Mouse (Mus musculus): ENCODE measurements at regions not wholly inside any gene's neighbourhood (a gene's known extent, or its start where the extent isn't known, plus 50 kb on each side); places are given as distances from the start of the nearest gene placed in this dataset.

GRCm38 (mm10) chr11:50547776-50548175 lies 54.1 kb upstream of the Adamts2 start:
- Histone ChIP-seq H3K4me3 (ENCODE audit: low read depth, low read length) (no peak overlapping the region), H3K9ac (ENCODE audit: low read length) (no peak overlapping the region), H3K9me3 (ENCODE audit: control insufficient read depth, low read length) (no peaks in the 10 kb centered on the region), H3K27me3 (ENCODE audit: control insufficient read depth, insufficient read depth, low read length) (no peaks in the 10 kb centered on the region), H3K4me1 (ENCODE audit: control insufficient read depth, insufficient read depth, low read length) (no peaks in the 10 kb centered on the region), H3K27ac (ENCODE audit: low read depth, low read length) (no peak overlapping the region), H3K36me3 (ENCODE audit: control insufficient read depth, insufficient read depth, low read length) (no peaks in the 10 kb centered on the region), H3K4me2 (no peak overlapping the region)
- DNase-seq (ENCODE audit: low spot score, missing footprints): no peak
- 88% methylated on average over 2 of the region's 2 CpGs for WGBS
- no peak for ATAC-seq (ENCODE audit: low FRiP score)

GRCm38 (mm10) chr11:50546456-50547144 lies 55.3 kb upstream of the Adamts2 start:
- Histone ChIP-seq H3K9me3 (ENCODE audit: control insufficient read depth, low read length) (no peaks in the 10 kb centered on the region), H3K27ac (ENCODE audit: low read depth, low read length) (no peak overlapping the region)
- DNase-seq (ENCODE audit: low spot score, missing footprints): no peak

GRCm38 (mm10) chr11:50545421-50545820 lies 56.5 kb upstream of the Adamts2 start:
- WGBS: 90% methylated on average over 6 of the region's 6 CpGs
- ATAC-seq (ENCODE audit: low FRiP score): no peak
- no peak overlapping the region for H3K4me2 ChIP-seq

More at GRCm38 (mm10) chr11:50546456-50547144, 55.3 kb upstream of the Adamts2 start:
- no peaks in the 10 kb centered on the region for H3K36me3 ChIP-seq (ENCODE audit: control insufficient read depth, insufficient read depth, low read length)
- WGBS: 90% methylated on average over 11 of the region's 11 CpGs
- no peaks in the 10 kb centered on the region for H3K27me3 ChIP-seq (ENCODE audit: control insufficient read depth, insufficient read depth, low read length)
- H3K9ac ChIP-seq (ENCODE audit: low read length): no peak overlapping the region
- H3K4me1 ChIP-seq (ENCODE audit: control insufficient read depth, insufficient read depth, low read length): no peaks in the 10 kb centered on the region
- H3K4me2 ChIP-seq: no peak overlapping the region
- ATAC-seq (ENCODE audit: low FRiP score): no peak
- H3K4me3 ChIP-seq (ENCODE audit: low read depth, low read length): no peak overlapping the region

GRCm38 (mm10) chr11:50540136-50540535 lies 61.7 kb upstream of the Adamts2 start:
- Histone ChIP-seq H3K27ac (ENCODE audit: low read depth, low read length) (no peak overlapping the region), H3K4me3 (ENCODE audit: low read depth, low read length) (no peak overlapping the region), H3K27me3 (ENCODE audit: control insufficient read depth, insufficient read depth, low read length) (no peaks in the 10 kb centered on the region), H3K4me1 (ENCODE audit: control insufficient read depth, insufficient read depth, low read length) (no peaks in the 10 kb centered on the region), H3K9ac (ENCODE audit: low read length) (no peak overlapping the region), H3K9me3 (ENCODE audit: control insufficient read depth, low read length) (no peaks in the 10 kb centered on the region), H3K4me2 (no peak overlapping the region), H3K36me3 (ENCODE audit: control insufficient read depth, insufficient read depth, low read length) (no peaks in the 10 kb centered on the region)
- WGBS: 85% methylated on average over 11 of the region's 11 CpGs
- DNase-seq (ENCODE audit: low spot score, missing footprints) (no peak), ATAC-seq (ENCODE audit: low FRiP score) (no peak)

More at GRCm38 (mm10) chr11:50545421-50545820, 56.5 kb upstream of the Adamts2 start:
- Histone ChIP-seq H3K4me1 (ENCODE audit: control insufficient read depth, insufficient read depth, low read length) (no peaks in the 10 kb centered on the region), H3K9me3 (ENCODE audit: control insufficient read depth, low read length) (no peaks in the 10 kb centered on the region), H3K27me3 (ENCODE audit: control insufficient read depth, insufficient read depth, low read length) (no peaks in the 10 kb centered on the region), H3K4me3 (ENCODE audit: low read depth, low read length) (no peak overlapping the region), H3K36me3 (ENCODE audit: control insufficient read depth, insufficient read depth, low read length) (no peaks in the 10 kb centered on the region), H3K27ac (ENCODE audit: low read depth, low read length) (no peak overlapping the region), H3K9ac (ENCODE audit: low read length) (no peak overlapping the region)
- no peak for DNase-seq (ENCODE audit: low spot score, missing footprints)

- Histone ChIP-seq H3K9me3 (ENCODE audit: control insufficient read depth, low read length) (no peaks in the 10 kb centered on the region), H3K9ac (ENCODE audit: low read length) (no peak overlapping the region), H3K4me2 (no peak overlapping the region), H3K27me3 (ENCODE audit: control insufficient read depth, insufficient read depth, low read length) (no peaks in the 10 kb centered on the region), H3K36me3 (ENCODE audit: control insufficient read depth, insufficient read depth, low read length) (no peaks in the 10 kb centered on the region), H3K4me3 (ENCODE audit: low read depth, low read length) (no peak overlapping the region), H3K27ac (ENCODE audit: low read depth, low read length) (no peak overlapping the region), H3K4me1 (ENCODE audit: control insufficient read depth, insufficient read depth, low read length) (no peaks in the 10 kb centered on the region)
- ATAC-seq (ENCODE audit: low FRiP score) (no peak), DNase-seq (ENCODE audit: low spot score, missing footprints) (no peak)
- 66% methylated on average over 2 of the region's 2 CpGs for WGBS
Observed at GRCm38 (mm10) chr11:50534266-50534665, 67.6 kb upstream of the Adamts2 start.

GRCm38 (mm10) chr11:50527923-50528322 lies 74.0 kb upstream of the Adamts2 start:
- 77% methylated on average over 5 of the region's 5 CpGs for WGBS
- H3K9ac ChIP-seq (ENCODE audit: low read length): no peak overlapping the region
- no peaks in the 10 kb centered on the region for H3K36me3 ChIP-seq (ENCODE audit: control insufficient read depth, insufficient read depth, low read length)
- H3K27ac ChIP-seq (ENCODE audit: low read depth, low read length): no peak overlapping the region
- ATAC-seq (ENCODE audit: low FRiP score) (no peak), DNase-seq (ENCODE audit: low spot score, missing footprints) (no peak)
- H3K27me3 ChIP-seq (ENCODE audit: control insufficient read depth, insufficient read depth, low read length): no peaks in the 10 kb centered on the region
- no peak overlapping the region for H3K4me2 ChIP-seq
- H3K4me3 ChIP-seq (ENCODE audit: low read depth, low read length): no peak overlapping the region
- H3K9me3 ChIP-seq (ENCODE audit: control insufficient read depth, low read length): no peaks in the 10 kb centered on the region
- H3K4me1 ChIP-seq (ENCODE audit: control insufficient read depth, insufficient read depth, low read length): no peaks in the 10 kb centered on the region

GRCm38 (mm10) chr11:50520162-50520561 lies 81.7 kb upstream of the Adamts2 start:
- WGBS: 78% methylated on average over 9 of the region's 9 CpGs

GRCm38 (mm10) chr11:50507882-50508281 lies 77.0 kb upstream of the Rufy1 start:
- no peaks in the 10 kb centered on the region for H3K27me3 ChIP-seq (ENCODE audit: control insufficient read depth, insufficient read depth, low read length)
- H3K27ac ChIP-seq (ENCODE audit: low read depth, low read length): no peak overlapping the region
- no peak overlapping the region for H3K4me2 ChIP-seq
- no peak for DNase-seq (ENCODE audit: low spot score, missing footprints)
- H3K9me3 ChIP-seq (ENCODE audit: control insufficient read depth, low read length): no peaks in the 10 kb centered on the region
- ATAC-seq (ENCODE audit: low FRiP score): no peak
- H3K4me3 ChIP-seq (ENCODE audit: low read depth, low read length): no peak overlapping the region
- no peak overlapping the region for H3K9ac ChIP-seq (ENCODE audit: low read length)
- no peaks in the 10 kb centered on the region for H3K36me3 ChIP-seq (ENCODE audit: control insufficient read depth, insufficient read depth, low read length)
- H3K4me1 ChIP-seq (ENCODE audit: control insufficient read depth, insufficient read depth, low read length): peaks cover 15% of the 10 kb centered on the region
- 75% methylated on average over 5 of the region's 5 CpGs for WGBS

More at GRCm38 (mm10) chr11:50520162-50520561, 81.7 kb upstream of the Adamts2 start:
- Histone ChIP-seq H3K36me3 (ENCODE audit: control insufficient read depth, insufficient read depth, low read length) (no peaks in the 10 kb centered on the region; the same call in 1 of the 2 replicates), H3K9ac (ENCODE audit: low read length) (no peak overlapping the region), H3K27ac (ENCODE audit: low read depth, low read length) (no peak overlapping the region), H3K27me3 (ENCODE audit: control insufficient read depth, insufficient read depth, low read length) (no peaks in the 10 kb centered on the region), H3K4me1 (ENCODE audit: control insufficient read depth, insufficient read depth, low read length) (no peaks in the 10 kb centered on the region), H3K9me3 (ENCODE audit: control insufficient read depth, low read length) (no peaks in the 10 kb centered on the region; the same call in 1 of the 2 replicates), H3K4me3 (ENCODE audit: low read depth, low read length) (no peak overlapping the region), H3K4me2 (no peak overlapping the region)
- ATAC-seq (ENCODE audit: low FRiP score) (no peak), DNase-seq (ENCODE audit: low spot score, missing footprints) (no peak)

GRCm38 (mm10) chr11:50507498-50507824 lies 76.5 kb upstream of the Rufy1 start:
- WGBS: 83% methylated on average over 4 of the region's 4 CpGs
- peak overlapping the region; percentile 27; the same call in 1 of the 2 replicates for H3K9ac ChIP-seq (ENCODE audit: low read length)
- H3K27me3 ChIP-seq (ENCODE audit: control insufficient read depth, insufficient read depth, low read length): no peaks in the 10 kb centered on the region
- peaks cover 15% of the 10 kb centered on the region for H3K4me1 ChIP-seq (ENCODE audit: control insufficient read depth, insufficient read depth, low read length)
- H3K4me3 ChIP-seq (ENCODE audit: low read depth, low read length): no peak overlapping the region
- H3K27ac ChIP-seq (ENCODE audit: low read depth, low read length): peak overlapping the region; percentile 59
- H3K4me2 ChIP-seq: peak overlapping the region; percentile 9; the same call in 1 of the 2 replicates
- H3K36me3 ChIP-seq (ENCODE audit: control insufficient read depth, insufficient read depth, low read length): no peaks in the 10 kb centered on the region
- DNase-seq (ENCODE audit: low spot score, missing footprints): no peak
- H3K9me3 ChIP-seq (ENCODE audit: control insufficient read depth, low read length): no peaks in the 10 kb centered on the region
- ATAC-seq (ENCODE audit: low FRiP score): no peak; the same call in 1 of the 2 replicates
